ENCODE assay signal across 10 mouse cellular contexts in the genomic region with DNA sequence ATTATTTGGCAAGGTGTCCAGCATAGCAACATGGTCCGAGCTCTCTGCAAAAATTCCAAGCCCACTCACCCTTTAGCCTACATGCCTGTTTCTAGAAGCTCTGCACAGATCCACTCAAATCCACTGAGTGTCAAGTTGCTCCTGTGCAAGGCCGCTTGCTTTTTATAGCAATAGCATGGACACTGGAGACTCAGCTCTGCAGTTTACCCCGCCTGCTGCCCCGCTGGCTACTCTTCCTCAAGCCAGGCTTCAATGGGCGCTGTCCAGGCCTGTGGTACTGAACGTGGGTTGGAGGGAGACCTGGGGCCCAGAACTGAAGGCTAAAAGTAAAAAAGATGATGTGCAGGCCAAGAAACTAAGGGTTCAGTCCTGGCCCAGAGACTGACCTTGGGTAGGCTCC. TPM values are rescaled to one million over a fixed set of nuclear protein-coding genes. Genes with fewer than 3 reads are reported as not detected.
DNase-seq lines count a peak whose midpoint lies in the region; ATAC-seq and TF ChIP-seq lines count a peak whose summit lies in the region.
"Had no signal": no experiment of that assay in that cellular context is flagged by ENCODE, and none has a peak within 500 bp of the region (broad histone marks: within the 10 kb centered on the region; RNA-seq: fewer than 3 reads in every experiment).

No protein-coding gene starts in this region.

- 59% methylated on average over 6 of the region's 6 CpGs for WGBS in kidney, embryonic 15.5 days
- 72% methylated on average over 6 of the region's 6 CpGs for WGBS in forebrain, embryonic 15.5 days

- no peak for ATAC-seq in kidney, embryonic 15.5 days (replicated peaks; ENCODE audit: low FRiP score)
- no peak for ATAC-seq in forebrain, embryonic 15.5 days (replicated peaks)
- ATAC-seq: midbrain, embryonic 15.5 days had no signal

- intact Hi-C loops in gastrocnemius, postnatal 14 days (cut with DNase I; ENCODE audit: low total_unique reads), result no loop called here

- H3K9me3 ChIP-seq in kidney, embryonic 15.5 days (replicated peaks), result no peaks in the 10 kb centered on the region
- no peaks in the 10 kb centered on the region for H3K9me3 ChIP-seq in MEL (replicated peaks; ENCODE audit: insufficient read depth, low read length)
- no peaks in the 10 kb centered on the region for H3K9me3 ChIP-seq in forebrain, embryonic 15.5 days
- H3K9me3 ChIP-seq: liver, embryonic 15.5 days; midbrain, embryonic 15.5 days had no signal

- no peak for TF ChIP-seq EP300 in MEL (IDR thresholded peaks at IDR 0.05; ENCODE audit: low read depth in 1 of 2, low read length in 2 of 2)

- TF ChIP-seq POLR2A in MEL (IDR thresholded peaks at IDR 0.05; ENCODE audit: control insufficient read depth in 1 of 2, insufficient read depth in 1 of 2, low read depth in 1 of 2, low read length in 2 of 2, poor library complexity in 1 of 2), result no peak

- TF ChIP-seq RAD21 in MEL (IDR thresholded peaks at IDR 0.05; ENCODE audit: low read depth, low read length), result no peak

- H3K4me3 ChIP-seq in kidney, embryonic 15.5 days (replicated peaks), result no peak overlapping the region
- H3K4me3 ChIP-seq in MEL (ENCODE audit: control insufficient read depth in 1 of 2, insufficient read depth in 1 of 2, low read depth in 2 of 2, low read length in 2 of 2), result no peak overlapping the region
- no peak overlapping the region for H3K4me3 ChIP-seq in forebrain, embryonic 15.5 days
- H3K4me3 ChIP-seq: liver, embryonic 15.5 days; midbrain, embryonic 15.5 days had no signal

- H3K9ac ChIP-seq in kidney, embryonic 15.5 days, result no peak overlapping the region
- no peak overlapping the region for H3K9ac ChIP-seq in MEL (ENCODE audit: control insufficient read depth, low read depth, low read length, poor library complexity, severe bottlenecking)
- H3K9ac ChIP-seq in forebrain, embryonic 15.5 days (replicated peaks), result no peak overlapping the region
- H3K9ac ChIP-seq: liver, embryonic 15.5 days; midbrain, embryonic 15.5 days had no signal

- H3K79me2 ChIP-seq in MEL (ENCODE audit: control insufficient read depth, insufficient read depth, low read length, poor library complexity), result no peaks in the 10 kb centered on the region

- H3K4me1 ChIP-seq in kidney, embryonic 15.5 days, result peaks cover 59% of the 10 kb centered on the region
- H3K4me1 ChIP-seq in MEL (ENCODE audit: control insufficient read depth in 1 of 2, insufficient read depth in 2 of 2, low read length in 2 of 2), result peaks cover 9 to 17% of the 10 kb centered on the region in 2 experiments
- H3K4me1 ChIP-seq in forebrain, embryonic 15.5 days, result peaks cover 92% of the 10 kb centered on the region

- TF ChIP-seq CTCF in MEL (IDR thresholded peaks at IDR 0.05 in 2 of 3, conservative IDR thresholded peaks at IDR 0.05 in 1 of 3; ENCODE audit: control insufficient read depth in 1 of 3, insufficient read depth in 1 of 3, low read depth in 2 of 3, low read length in 3 of 3, poor library complexity in 1 of 3, severe bottlenecking in 1 of 3), result no peak

- no peak overlapping the region for H3K4me2 ChIP-seq in kidney, embryonic 15.5 days
- H3K4me2 ChIP-seq in forebrain, embryonic 15.5 days (replicated peaks), result no peak overlapping the region
- H3K4me2 ChIP-seq: liver, embryonic 15.5 days; midbrain, embryonic 15.5 days had no signal

- H3K36me3 ChIP-seq in kidney, embryonic 15.5 days, result peaks cover 37% of the 10 kb centered on the region
- peaks cover 0 to 8% of the 10 kb centered on the region in 2 experiments; a peak in 2 of 4 replicates for H3K36me3 ChIP-seq in MEL (ENCODE audit: control insufficient read depth in 1 of 2, insufficient read depth in 2 of 2, low read length in 2 of 2)
- H3K36me3 ChIP-seq in forebrain, embryonic 15.5 days, result peaks cover 49% of the 10 kb centered on the region
- H3K36me3 ChIP-seq: liver, embryonic 15.5 days had no signal

- DNase-seq in cerebellum, adult 11-12 months, result peak; percentile 6
- DNase-seq in cerebellum, adult 8-10 months, result no peak
- DNase-seq in kidney, postnatal 4 days, result peak; percentile 78 to 80
- peak; percentile 50 for DNase-seq in MEL (ENCODE audit: low read depth, low spot score)
- DNase-seq in gastrocnemius, postnatal 14 days, result peak; percentile 49
- no peak for DNase-seq in frontal cortex, postnatal 14 days (ENCODE audit: low spot score in 2 of 2)

- no peaks in the 10 kb centered on the region for H3K27me3 ChIP-seq in kidney, embryonic 15.5 days
- no peaks in the 10 kb centered on the region for H3K27me3 ChIP-seq in MEL (ENCODE audit: control insufficient read depth in 1 of 2, insufficient read depth in 2 of 2, low read length in 2 of 2)
- H3K27me3 ChIP-seq in forebrain, embryonic 15.5 days, result no peaks in the 10 kb centered on the region
- H3K27me3 ChIP-seq: midbrain, embryonic 15.5 days had no signal

- H3K27ac ChIP-seq in kidney, embryonic 15.5 days, result no peak overlapping the region
- no peak overlapping the region for H3K27ac ChIP-seq in MEL (ENCODE audit: control insufficient read depth, low read depth, low read length)
- H3K27ac ChIP-seq in forebrain, embryonic 15.5 days (replicated peaks), result no peak overlapping the region
- H3K27ac ChIP-seq: liver, embryonic 15.5 days; midbrain, embryonic 15.5 days had no signal

TF ChIP-seq in MEL, 35 proteins besides CTCF, POLR2A, EP300 and RAD21:
- no peak for TF ChIP-seq JUND (IDR thresholded peaks at IDR 0.05; ENCODE audit: low read depth, low read length)
- TF ChIP-seq MXI1 (IDR thresholded peaks at IDR 0.05; ENCODE audit: low read depth, low read length), result peak; percentile 55
- no peak for TF ChIP-seq BHLHE40 (IDR thresholded peaks at IDR 0.05; ENCODE audit: borderline replicate concordance, low read depth, low read length)
- TF ChIP-seq SIN3A (IDR thresholded peaks at IDR 0.05; ENCODE audit: low read length), result peak; percentile 69; the same call in 1 of the 2 replicates

RNA-seq across cellular contexts. Expression of gene Sbk1, which starts 8.3 kb away (rescaled TPM):
- polyA plus RNA-seq in kidney, embryonic 15.5 days (2015; fragmentation: Nextera tagmentation; extraction: Ambion mirVana), result 31.5 and 33.1 TPM in 2 replicates
- 3.4 and 3.9 TPM in 2 replicates for total RNA-seq in MEL (2012; rRNA removed)
- polyA plus RNA-seq in MEL (2012; ENCODE audit: insufficient read depth in 1 of 2, insufficient read length in 2 of 2, low read depth in 1 of 2, low replicate concordance in 2 of 2, missing spikeins in 1 of 2), result 1 to 10 TPM in 1 of 2 experiments, not detected in 1; 5.4 TPM
- 10 to 100 TPM; 22.4 to 35.2 TPM for total RNA-seq in gastrocnemius, postnatal 14 days (2021)
- 336 and 348 TPM in 2 replicates for polyA plus RNA-seq in forebrain, embryonic 15.5 days (2015; fragmentation: Nextera tagmentation; extraction: Ambion mirVana)

Comparison
In these comparisons a context has a peak if more than half of its experiments do, and no peak if none do; other contexts are left out.
1. DNase-seq: peak in cerebellum, adult 11-12 months (single experiment), kidney, postnatal 4 days (2 of 2), MEL (single experiment) and gastrocnemius, postnatal 14 days (single experiment); none in cerebellum, adult 8-10 months (single experiment) and frontal cortex, postnatal 14 days (0 of 2).